Mouse (Mus musculus) right cerebral cortex, postnatal 14 days (tissue): Measurements from ENCODE around the gene Agbl2.

Experiments used
- DNase-seq: peaks from one replicate; pipeline ENCODE4 v3.0.0; 2022

The Agbl2 gene

GRCm38 (mm10) chr2:90875239-90875638 is 92.7 kb downstream of the Agbl2 start:
- DNase-seq, result no peak

GRCm38 (mm10) chr2:90877584-90878259 is 95.2 kb downstream of the Agbl2 start:
- DNase-seq, result no peak

GRCm38 (mm10) chr2:90879419-90879818 is 96.9 kb downstream of the Agbl2 start:
- DNase-seq, result no peak

- DNase-seq, result no peak
Measured at GRCm38 (mm10) chr2:90880144-90880785, 97.7 kb downstream of the Agbl2 start.

- DNase-seq, result no peak
Measured at GRCm38 (mm10) chr2:90881824-90882223, 99.3 kb downstream of the Agbl2 start.
